In genomic region chr19:12666156-12666555, GRCm38 (mm10) we compare ENCODE assay signal across 24 mouse cellular contexts. TPM values are rescaled to one million over a fixed set of nuclear protein-coding genes. Genes with fewer than 3 reads are reported as not detected.
"Had no signal": no experiment of that assay in that cellular context is flagged by ENCODE, and none has a peak within 500 bp of the region (broad histone marks: within the 10 kb centered on the region; RNA-seq: fewer than 3 reads in every experiment).

No protein-coding gene starts in this region.

- H3K4me3 ChIP-seq: neural tube, embryonic 13.5 days; neural tube, embryonic 15.5 days; stomach, embryonic 15.5 days had no signal

- H3K27ac ChIP-seq: neural tube, embryonic 13.5 days; neural tube, embryonic 15.5 days; stomach, embryonic 15.5 days; stomach, postnatal 0 days had no signal

- H3K4me2 ChIP-seq: neural tube, embryonic 13.5 days; neural tube, embryonic 15.5 days; stomach, embryonic 15.5 days had no signal

- DNase-seq: retina, postnatal 1 day; right cerebral cortex, adult 18-20 months; right cerebral cortex, postnatal 14 days; right cerebral cortex, postnatal 25 days; right cerebral cortex, postnatal 4 days; spleen, adult 18-20 months; thymus, adult 18-20 months; thymus, adult 2 months; thymus, postnatal 14 days; thymus, postnatal 25 days; thymus, postnatal 36 days; thymus, postnatal 4 days had no signal

- H3K27me3 ChIP-seq: neural tube, embryonic 13.5 days; neural tube, embryonic 15.5 days; stomach, embryonic 15.5 days had no signal

- H3K36me3 ChIP-seq: neural tube, embryonic 13.5 days; neural tube, embryonic 15.5 days; stomach, embryonic 15.5 days had no signal

- H3K4me1 ChIP-seq: neural tube, embryonic 13.5 days; neural tube, embryonic 15.5 days; stomach, embryonic 15.5 days had no signal

- H3K9me3 ChIP-seq: stomach, embryonic 15.5 days had no signal

- H3K9ac ChIP-seq: neural tube, embryonic 13.5 days; neural tube, embryonic 15.5 days; stomach, embryonic 15.5 days had no signal

RNA-seq across cellular contexts. Expression of gene Olfr1442, which starts 4.1 kb away (rescaled TPM):
- polyA plus RNA-seq: neural tube, embryonic 13.5 days; neural tube, embryonic 14.5 days; neural tube, embryonic 15.5 days; small intestine, adult 2 months; spleen, adult 2 months; stomach, embryonic 14.5 days; stomach, embryonic 15.5 days; stomach, embryonic 16.5 days; stomach, postnatal 0 days; testis, adult 2 months; thymus, adult 2 months; thymus, postnatal 0 days; urinary bladder, adult 2 months had no signal

RNA-seq across cellular contexts. Expression of gene Olfr1443, which starts 11.8 kb away (rescaled TPM):
- polyA plus RNA-seq: neural tube, embryonic 13.5 days; neural tube, embryonic 14.5 days; neural tube, embryonic 15.5 days; small intestine, adult 2 months; spleen, adult 2 months; stomach, embryonic 14.5 days; stomach, embryonic 15.5 days; stomach, embryonic 16.5 days; stomach, postnatal 0 days; testis, adult 2 months; thymus, adult 2 months; thymus, postnatal 0 days; urinary bladder, adult 2 months had no signal

RNA-seq across cellular contexts. Expression of gene Keg1, which starts 29.4 kb away (rescaled TPM):
- polyA plus RNA-seq: neural tube, embryonic 13.5 days; neural tube, embryonic 14.5 days; neural tube, embryonic 15.5 days; small intestine, adult 2 months; stomach, embryonic 14.5 days; stomach, postnatal 0 days; testis, adult 2 months; thymus, postnatal 0 days; urinary bladder, adult 2 months had no signal

RNA-seq across cellular contexts. Expression of gene Glyat, which starts 33.0 kb away (rescaled TPM):
- polyA plus RNA-seq: neural tube, embryonic 13.5 days; neural tube, embryonic 14.5 days; small intestine, adult 2 months; spleen, adult 2 months; stomach, embryonic 14.5 days; stomach, embryonic 15.5 days; stomach, postnatal 0 days; testis, adult 2 months; thymus, adult 2 months had no signal
